Mouse (Mus musculus): ENCODE measurements at regions not wholly inside any gene's neighbourhood (a gene's known extent, or its start where the extent isn't known, plus 50 kb on each side); places are given as distances from the start of the nearest gene placed in this dataset.
"Not testable (repeated sequence)": the region's sequence is repeated elsewhere in the genome, so short reads cannot be mapped to it uniquely, and the experiment has no call there.

DNA sequence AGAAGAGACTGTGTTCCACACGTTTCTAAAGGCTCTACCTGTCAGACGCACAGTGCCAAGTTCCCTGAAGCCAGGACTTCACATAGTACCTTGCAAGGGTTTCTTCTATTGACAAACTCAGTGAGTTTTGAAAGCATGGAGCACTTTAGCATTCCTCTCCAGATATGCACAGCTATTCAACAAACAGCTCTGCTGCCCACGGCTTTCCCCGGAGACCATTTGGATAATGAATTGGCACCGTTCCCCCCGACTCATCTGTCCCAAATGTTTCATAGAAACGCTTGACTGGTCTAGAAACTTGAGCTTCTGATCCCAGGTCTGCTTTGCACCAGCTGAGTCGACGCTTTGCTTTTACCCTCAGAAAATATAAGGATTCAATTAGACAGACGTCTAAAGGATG is 162.2 kb upstream of the St6galnac5 start:
- ATAC-seq (replicated peaks; ENCODE audit: low read depth, poor library complexity, severe bottlenecking): no peak

DNA sequence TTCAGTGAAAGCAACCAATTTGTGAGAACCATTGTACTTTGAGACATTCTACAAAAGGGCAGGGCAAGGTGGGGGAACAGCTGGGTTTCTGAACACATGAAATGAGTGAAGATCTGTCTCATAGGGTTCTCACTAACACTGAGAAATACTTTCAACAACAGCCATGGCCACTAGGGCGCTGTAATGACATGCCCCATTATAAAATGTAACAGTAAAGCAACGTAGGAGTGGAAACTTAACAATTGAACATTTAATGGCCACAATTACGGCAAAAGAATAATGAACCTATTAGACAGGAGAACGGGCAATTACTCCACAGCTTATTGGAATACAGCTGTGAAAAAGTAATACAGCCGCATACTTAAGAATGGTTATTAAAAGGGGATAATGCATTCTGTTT is 158.9 kb upstream of the St6galnac5 start:
- ATAC-seq (replicated peaks; ENCODE audit: low read depth, poor library complexity, severe bottlenecking): no peak

DNA sequence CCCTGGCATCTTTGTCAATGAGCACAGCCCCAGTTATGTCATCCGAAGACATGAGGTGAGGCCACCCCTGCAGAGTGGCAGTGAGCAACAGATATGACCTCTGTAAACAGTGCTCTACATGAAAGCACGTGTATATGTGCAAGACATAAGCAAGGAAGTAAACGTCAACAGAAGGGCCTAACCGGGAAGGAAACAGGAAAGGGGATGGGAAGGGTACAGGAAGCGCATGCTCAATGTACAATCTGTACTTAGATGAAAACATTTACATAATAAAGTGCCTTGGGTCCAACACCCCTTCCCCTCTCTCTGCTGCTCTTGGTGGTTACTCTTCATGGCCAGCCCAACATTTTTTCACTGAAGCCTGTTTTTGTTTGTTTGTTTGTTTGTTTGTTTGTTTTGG is 143.3 kb upstream of the St6galnac5 start:
- no peak for ATAC-seq (replicated peaks; ENCODE audit: low read depth, poor library complexity, severe bottlenecking)

DNA sequence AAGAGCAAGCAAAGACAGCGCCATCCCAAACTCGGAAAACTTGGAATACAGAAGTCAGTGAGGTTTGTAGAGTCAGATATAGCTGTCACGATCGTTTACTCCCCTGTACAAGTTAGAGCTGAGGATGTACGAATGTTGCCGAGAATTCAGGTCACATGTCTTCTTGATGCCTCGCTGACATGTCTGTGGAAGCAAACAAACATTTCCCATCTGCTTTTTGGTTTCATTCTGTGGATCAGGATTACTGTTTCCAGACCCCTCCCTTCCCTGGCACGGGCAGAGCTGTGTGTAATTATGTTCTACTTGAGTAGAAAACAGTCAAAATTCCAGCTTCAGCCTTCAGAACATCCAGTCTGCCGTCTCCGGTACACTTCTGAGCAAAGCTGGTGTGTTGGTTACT is 139.9 kb upstream of the St6galnac5 start:
- no peak for ATAC-seq (replicated peaks; ENCODE audit: low read depth, poor library complexity, severe bottlenecking)

DNA sequence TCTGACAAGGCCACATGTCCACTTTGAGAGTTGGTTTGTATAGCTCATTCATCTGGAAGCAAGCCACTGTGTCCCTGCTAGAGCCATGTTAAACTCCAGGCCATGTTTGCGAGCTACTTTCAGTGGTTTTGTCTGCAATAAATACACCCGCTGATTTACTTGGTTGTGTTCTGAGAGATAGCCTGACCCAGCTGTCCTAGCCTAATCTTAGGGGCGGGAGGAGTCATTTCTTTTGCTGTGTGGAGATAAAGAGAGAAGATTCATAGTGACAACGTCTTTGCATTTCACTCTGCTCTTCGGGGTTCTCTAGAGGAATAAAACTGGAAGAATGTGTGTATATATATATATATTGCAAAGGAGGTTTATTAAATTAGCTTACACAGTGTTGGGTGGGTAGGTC is 137.1 kb upstream of the St6galnac5 start:
- ATAC-seq (replicated peaks; ENCODE audit: low read depth, poor library complexity, severe bottlenecking): no peak

DNA sequence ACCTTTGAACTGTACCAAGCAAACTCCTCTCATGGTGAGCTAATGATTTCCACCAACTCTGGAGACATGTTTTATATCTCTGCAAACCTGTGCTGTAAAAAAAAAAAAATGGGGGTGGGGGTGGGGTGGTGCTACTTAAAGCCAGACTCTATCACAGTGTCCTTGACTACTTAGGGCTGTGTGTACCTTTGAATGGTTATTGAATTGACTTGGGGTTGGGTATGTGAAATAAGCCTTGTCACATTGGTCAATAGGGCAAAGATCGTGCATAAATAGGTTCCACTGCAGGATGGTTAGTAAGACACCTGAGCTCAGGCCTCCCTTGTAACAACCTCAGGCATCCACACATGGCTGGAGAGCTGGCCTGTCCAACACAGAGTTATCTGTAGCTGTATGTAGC is 136.6 kb upstream of the St6galnac5 start:
- no peak for ATAC-seq (replicated peaks; ENCODE audit: low read depth, poor library complexity, severe bottlenecking)

DNA sequence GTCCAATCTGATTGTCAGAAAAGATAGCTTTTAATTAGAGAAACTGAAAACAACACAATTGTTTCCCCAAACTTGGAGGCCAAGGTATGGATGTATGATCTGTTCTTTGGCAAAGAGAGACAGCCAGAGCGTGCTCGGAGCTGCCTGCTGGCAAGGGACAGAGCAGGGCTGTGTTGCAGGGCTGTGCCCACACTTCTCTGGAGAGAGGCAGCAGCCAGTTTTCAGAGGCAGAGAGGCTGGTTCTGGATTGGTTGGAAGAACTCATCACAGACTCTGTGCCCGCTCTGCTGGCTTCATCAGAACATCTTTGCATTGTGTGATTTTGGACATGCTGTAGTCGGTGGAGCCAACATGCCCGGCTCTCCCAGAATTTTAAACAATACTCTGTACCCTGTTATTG is 123.5 kb upstream of the St6galnac5 start:
- no peak for ATAC-seq (replicated peaks; ENCODE audit: low read depth, poor library complexity, severe bottlenecking)

DNA sequence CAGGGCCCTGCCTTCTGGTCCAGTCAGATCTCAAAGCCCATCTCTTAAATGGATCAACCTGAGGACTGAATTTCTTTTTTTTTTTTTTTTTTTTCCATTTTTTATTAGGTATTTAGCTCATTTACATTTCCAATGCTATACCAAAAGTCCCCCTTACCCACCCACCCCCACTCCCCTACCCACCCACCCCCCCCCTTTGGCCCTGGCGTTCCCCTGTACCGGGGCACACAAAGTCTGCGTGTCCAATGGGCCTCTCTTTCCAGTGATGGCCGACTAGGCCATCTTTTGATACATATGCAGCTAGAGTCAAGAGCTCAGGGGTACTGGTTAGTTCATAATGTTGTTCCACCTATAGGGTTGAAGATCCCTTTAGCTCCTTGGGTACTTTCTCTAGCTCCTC is 108.5 kb upstream of the St6galnac5 start:
- not testable (repeated sequence) for ATAC-seq (replicated peaks; ENCODE audit: low read depth, poor library complexity, severe bottlenecking)

DNA sequence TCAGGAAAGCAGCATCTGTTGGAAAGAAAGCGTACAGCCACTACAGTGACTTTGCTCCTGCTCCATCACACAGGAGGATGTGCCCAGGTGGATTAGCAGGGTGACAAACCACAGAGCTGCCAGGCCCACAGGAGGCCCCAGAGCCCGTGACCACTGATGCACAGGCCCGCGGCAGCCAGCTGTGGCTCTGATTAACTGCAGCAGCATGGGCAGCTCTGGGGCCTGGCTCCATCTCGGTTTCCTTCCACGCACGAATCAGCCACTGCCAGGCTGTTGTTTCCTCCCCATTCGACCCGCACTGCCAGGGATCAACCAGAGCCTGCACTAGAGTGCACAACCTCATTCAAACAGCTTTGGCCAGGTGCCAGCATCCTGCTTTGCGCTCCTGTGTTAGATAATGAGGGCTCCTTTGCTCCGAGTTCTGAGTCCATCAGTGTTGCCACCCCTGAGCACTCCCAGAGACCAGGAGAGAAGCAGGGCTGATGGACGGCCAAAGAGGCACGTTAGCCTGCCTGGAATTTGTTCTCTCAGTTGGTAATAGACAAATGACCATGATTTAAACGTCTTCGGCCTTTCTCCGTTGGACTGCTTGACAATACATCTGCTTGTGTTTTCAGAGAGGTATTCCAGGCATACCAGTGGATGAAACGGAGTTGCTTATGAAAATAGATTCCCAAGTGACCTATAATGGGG is 103.2 kb upstream of the St6galnac5 start:
- ATAC-seq (replicated peaks; ENCODE audit: low read depth, poor library complexity, severe bottlenecking): no peak; the same call in 1 of the 2 replicates

DNA sequence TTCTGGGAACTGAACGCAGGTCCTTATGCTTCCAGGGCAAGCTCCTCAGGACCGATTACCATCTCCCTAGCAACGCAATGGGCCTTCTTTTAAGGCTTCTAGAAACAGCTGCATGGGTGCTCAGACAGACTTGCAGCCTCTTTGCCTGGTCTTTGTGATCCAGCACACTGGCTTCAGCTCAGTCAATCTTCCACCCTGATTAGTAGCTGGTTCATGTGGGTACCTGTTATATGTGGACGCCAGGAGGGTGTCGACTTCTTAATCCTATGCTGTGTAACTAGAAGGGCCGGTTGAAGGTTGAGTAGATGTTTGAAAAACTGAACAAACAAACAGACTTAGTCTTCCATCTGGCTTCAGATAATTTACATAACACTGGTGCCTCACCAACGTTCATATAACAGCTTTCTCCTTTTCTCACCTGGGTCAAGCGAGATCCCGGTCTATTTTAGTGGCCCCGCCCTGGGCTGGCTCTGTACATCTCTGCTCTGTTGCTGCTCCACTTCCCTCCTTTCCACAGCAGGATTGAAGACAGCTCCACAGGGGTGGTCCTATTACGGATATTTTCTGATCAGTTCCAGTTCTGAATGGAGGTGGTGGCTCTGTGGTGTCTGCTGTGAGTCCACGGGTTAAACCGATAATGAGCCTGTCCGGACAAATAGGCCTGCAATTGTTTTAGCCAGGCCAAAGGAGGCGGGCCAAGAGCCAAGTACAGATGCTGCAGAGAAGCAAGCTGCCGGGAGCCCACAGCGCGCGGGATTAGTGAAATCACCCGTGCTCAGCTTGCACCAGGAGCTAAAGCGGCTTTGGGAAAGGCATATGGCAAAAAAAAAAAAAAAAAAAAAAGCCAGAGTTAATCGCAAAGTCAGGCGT is 102.4 kb upstream of the St6galnac5 start:
- ATAC-seq (replicated peaks; ENCODE audit: low read depth, poor library complexity, severe bottlenecking): no peak

DNA sequence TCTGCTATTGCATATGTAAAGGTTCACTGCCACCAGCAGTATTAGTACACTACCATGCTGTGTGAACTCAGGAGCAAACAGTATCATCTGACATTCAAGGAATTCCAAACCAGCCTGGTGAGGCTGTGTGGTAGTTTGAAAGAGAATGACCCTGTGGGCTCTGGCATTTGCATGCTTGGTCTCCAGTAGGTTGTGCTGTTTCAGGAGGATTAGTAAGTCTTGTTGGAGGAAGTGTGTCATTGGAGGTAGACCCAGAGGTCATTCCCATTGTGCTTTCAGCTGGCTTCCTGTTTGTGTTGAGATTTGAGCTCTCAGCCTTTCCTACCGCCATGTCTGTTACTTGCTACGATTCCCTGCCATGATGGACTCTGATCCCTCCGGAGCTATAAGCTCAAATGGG is 98.3 kb upstream of the St6galnac5 start:
- no peak for ATAC-seq (replicated peaks; ENCODE audit: low read depth, poor library complexity, severe bottlenecking)

DNA sequence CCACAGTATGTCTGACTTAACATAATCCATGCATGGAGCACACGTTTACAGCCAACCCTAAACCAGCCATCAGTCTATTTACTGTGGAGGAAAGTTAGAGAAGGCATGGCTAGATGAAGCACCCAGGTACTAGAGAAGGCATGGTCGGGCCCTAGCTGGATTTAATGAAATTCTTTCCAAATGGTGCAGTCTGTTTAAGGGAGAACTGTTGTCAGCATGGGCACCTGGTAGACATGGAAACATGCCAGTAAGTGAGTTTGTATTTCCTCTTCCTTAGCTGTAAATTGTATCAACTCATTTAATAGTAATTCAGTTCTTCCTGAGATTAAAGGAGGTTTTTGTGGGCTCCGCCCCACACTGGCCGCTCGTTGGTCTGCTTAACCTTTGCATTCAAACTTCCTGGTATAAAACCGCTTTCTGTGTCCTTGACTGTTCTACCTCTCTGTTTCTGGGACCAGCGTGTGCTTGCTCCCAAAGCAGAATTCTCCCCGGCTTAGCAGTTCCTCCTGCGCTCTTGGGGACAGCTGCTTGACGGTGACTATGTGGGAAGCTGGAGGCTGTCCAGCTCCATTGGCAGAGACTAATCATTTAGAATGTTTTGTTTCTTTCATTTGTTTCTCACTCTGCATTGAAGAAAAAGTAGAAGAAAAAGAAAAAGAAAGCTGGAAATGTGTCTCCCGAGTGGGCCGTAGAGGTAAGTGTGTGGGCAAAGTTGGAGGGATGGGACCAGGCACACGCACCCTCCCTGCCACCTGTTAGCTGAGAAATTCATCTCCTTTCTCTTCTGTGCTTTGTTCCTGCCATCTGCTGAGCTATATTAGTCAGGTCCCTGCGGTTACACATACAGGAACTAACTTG is 96.0 kb upstream of the St6galnac5 start:
- peak; percentile 62 for ATAC-seq (replicated peaks; ENCODE audit: low read depth, poor library complexity, severe bottlenecking)

DNA sequence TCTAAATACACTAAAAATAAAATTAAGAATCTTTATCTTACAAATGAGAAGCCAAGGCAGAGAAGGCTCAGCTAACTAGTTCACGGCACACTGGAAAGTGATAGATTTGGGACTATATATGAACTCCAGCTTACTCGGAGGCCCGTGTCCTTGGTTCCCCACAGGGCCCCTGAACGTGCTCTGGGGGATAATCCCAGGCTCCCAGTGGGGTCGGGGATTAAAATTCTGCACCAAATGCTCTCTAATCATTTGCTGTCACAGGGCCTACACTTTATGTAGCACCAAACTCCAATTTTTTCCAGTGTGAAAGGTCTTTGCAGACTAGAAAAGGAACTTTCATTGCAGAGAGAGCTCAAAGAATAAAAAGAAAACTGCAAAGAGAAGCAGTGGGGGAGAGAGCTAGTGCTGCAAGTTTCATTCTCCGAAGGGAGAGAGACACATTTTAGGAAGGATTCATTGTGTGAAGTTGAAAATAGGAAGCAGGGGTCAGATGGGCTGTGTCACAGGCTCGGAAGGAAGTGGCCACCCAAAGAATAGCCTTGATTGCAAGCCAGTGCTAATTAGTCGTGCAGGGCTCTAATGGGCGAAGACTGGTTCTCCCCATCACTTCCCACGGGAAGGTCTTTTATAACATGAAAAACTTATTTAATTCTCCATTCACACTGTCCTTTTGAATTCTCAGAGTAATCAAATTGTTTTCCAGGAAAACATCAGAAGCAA is 90.3 kb upstream of the St6galnac5 start:
- ATAC-seq (replicated peaks; ENCODE audit: low read depth, poor library complexity, severe bottlenecking): no peak

DNA sequence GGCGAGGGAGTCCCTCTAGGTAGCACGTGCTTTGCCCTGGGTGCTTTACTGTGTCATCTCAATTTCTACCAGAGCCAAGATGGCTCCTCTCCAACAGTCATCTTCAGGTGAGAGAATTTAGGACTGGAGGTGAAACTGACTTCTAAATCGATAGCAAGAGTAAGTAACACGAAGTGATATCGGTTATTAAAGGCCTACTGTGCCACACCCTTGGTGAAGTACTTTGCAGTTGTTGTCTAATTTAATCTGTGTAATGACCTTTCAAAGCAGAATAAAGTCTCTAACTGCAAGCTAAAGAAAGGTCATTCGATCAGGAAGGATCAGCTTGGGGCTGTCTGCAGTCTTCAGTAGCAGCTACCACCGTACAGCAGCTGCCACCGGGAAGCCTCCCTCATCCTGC is 89.5 kb upstream of the St6galnac5 start:
- no peak for ATAC-seq (replicated peaks; ENCODE audit: low read depth, poor library complexity, severe bottlenecking)

DNA sequence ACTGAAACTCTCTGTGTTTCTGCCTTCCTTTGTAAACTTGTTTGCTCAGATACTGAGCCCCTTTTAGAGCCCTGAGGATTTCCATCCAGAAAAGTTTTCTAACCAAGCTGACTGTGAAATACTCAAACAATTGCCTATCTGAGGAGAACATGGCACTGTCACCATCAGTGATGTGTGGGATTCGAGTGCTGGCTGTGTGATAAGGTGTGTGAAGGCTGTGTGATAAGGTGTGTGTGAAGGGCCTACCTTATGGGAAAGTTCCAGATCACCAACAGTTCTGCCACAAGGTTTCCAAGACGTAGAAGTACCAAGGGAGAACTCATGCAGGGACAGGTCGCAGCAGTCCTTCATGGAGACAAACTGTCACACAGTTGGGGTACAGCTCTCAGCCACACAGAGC is 89.1 kb upstream of the St6galnac5 start:
- ATAC-seq (replicated peaks; ENCODE audit: low read depth, poor library complexity, severe bottlenecking): peak; percentile 50

DNA sequence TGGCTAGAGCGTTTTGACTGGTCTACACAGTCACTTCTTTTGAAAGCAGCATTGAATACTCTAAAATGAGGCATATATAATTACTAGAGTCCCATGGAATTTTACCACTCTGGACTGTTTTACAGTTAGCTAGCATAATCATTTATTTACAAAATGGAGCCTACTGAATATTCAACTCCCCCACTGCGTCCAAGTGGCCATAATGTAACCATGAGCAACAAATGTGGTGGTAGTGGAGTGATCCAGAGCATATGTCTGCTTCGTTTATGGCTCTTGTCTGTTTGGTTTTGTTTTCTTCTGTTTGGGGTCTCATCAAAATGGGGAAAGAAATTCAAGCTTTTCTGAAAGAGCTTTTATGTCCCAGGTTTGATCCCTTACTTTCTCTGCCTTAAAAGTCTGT is 83.8 kb upstream of the St6galnac5 start:
- ATAC-seq (replicated peaks; ENCODE audit: low read depth, poor library complexity, severe bottlenecking): no peak

DNA sequence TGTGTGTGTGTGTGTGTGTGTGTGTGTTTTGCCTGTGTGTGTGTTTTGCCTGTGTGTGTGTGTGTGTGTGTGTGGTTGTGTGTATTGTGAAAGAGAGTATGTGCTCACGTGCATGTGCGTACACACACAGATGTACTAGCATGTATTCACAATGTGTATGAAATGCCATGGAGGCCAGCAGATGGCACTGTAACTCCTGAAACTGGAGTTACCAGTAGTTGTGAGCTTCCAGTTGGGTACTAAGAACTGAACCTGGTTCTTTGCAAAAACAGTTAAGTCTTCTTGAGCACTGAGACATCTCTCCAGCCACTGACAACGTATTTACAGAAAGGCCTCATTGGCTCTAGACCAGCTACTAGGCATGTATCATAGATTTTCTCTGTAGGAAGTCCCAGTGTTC is 71.1 kb upstream of the St6galnac5 start:
- no peak for ATAC-seq (replicated peaks; ENCODE audit: low read depth, poor library complexity, severe bottlenecking)

DNA sequence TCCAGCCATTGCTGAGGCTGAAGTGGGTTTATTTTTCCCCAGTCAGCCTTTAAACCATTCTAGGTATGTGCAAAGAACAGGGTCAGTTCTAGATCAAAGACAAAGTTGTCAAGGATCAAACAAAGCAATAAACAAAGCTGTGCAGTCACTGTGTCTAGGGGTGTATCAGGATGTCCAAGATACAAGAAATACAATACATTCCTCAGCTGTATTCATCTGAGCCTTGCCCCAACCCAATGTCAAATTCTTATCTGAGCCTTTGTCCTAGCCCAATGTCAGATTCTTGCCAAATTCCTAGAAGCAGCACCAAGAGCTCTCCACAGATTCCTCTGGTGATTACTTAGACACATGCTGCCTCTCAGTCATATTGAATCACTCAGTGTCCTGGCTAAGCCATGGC is 69.5 kb upstream of the St6galnac5 start:
- no peak for ATAC-seq (replicated peaks; ENCODE audit: low read depth, poor library complexity, severe bottlenecking)

DNA sequence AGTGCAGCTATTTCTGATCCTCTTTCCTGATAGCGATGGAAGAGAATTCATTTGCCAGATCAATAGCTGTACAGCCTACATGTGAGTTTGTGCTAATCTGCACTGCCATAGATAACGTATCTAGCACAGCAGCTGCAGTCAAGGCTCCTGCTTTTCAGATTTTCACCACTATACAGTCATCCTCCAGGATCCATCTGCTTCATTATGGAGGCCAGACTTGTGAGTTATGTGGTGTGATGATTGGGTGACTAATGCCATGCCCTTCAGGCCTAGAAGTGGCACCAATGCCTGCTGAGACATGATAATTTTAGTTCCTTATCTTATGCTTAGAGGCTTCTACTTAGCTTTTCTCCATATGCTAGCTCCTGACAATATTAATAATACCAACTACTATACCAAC is 63.3 kb upstream of the St6galnac5 start:
- ATAC-seq (replicated peaks; ENCODE audit: low read depth, poor library complexity, severe bottlenecking): no peak

DNA sequence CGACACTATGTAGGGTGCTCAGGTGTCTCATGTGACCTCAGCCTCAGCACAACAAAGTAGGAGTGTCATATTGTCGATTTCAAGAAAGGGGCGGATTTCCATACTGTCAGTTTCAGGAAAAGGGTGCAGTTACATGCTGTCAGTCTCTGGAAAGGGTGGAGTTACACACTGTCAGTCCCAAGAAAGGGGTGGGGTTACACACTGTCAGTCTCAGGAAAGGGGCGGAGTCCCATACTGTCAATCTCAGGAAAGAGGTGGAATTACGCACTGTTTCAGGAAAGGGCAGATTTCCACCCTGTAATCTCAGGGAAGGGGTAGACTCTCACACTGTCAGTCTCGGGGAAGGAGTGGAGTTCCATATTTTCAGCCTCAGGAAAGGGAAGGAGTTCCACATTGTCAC is 51.9 kb upstream of the St6galnac5 start:
- no peak for ATAC-seq (replicated peaks; ENCODE audit: low read depth, poor library complexity, severe bottlenecking)
